Mouse (Mus musculus): ENCODE results near the gene Klf17. TPM values are rescaled to one million over a fixed set of nuclear protein-coding genes. Genes with fewer than 3 reads are reported as not detected.
A peak's percentile ranks its signal among the peaks of the same experiment; 100 is the strongest.
"Not testable (repeated sequence)": the region's sequence is repeated elsewhere in the genome, so short reads cannot be mapped to it uniquely, and the experiment has no call there.

The Klf17 gene
- polyA plus RNA-seq, 1 experiment = not detected

GRCm38 (mm10) chr4:117770935-117771334, 5.5 kb upstream of the Klf17 start:
- 22% methylated on average over 5 of the region's 5 CpGs for WGBS
- peak; percentile 51 for DNase-seq
- Histone ChIP-seq H3K4me3 (replicated peaks; ENCODE audit: extremely low read depth, low read depth, low read length) (no peak overlapping the region), H3K4me1 (ENCODE audit: control insufficient read depth, insufficient read depth, low read length) (no peaks in the 10 kb centered on the region)
- no peak for TF ChIP-seq POLR2A (IDR thresholded peaks at IDR 0.05; ENCODE audit: borderline replicate concordance, extremely low read depth, low read depth, low read length)
- no peak for TF ChIP-seq CTCF (IDR thresholded peaks at IDR 0.05; ENCODE audit: insufficient read depth, low read length)

- TF ChIP-seq POLR2A (IDR thresholded peaks at IDR 0.05; ENCODE audit: borderline replicate concordance, extremely low read depth, low read depth, low read length) (no peak), CTCF (IDR thresholded peaks at IDR 0.05; ENCODE audit: insufficient read depth, low read length) (no peak)
- no peak overlapping the region for H3K4me3 ChIP-seq (replicated peaks; ENCODE audit: extremely low read depth, low read depth, low read length)
- no peaks in the 10 kb centered on the region for H3K4me1 ChIP-seq (ENCODE audit: control insufficient read depth, insufficient read depth, low read length)
- 87% methylated on average over 5 of the region's 5 CpGs for WGBS
- no peak for DNase-seq
Measured at GRCm38 (mm10) chr4:117760151-117760550, 5.3 kb downstream of the Klf17 start.

DNA sequence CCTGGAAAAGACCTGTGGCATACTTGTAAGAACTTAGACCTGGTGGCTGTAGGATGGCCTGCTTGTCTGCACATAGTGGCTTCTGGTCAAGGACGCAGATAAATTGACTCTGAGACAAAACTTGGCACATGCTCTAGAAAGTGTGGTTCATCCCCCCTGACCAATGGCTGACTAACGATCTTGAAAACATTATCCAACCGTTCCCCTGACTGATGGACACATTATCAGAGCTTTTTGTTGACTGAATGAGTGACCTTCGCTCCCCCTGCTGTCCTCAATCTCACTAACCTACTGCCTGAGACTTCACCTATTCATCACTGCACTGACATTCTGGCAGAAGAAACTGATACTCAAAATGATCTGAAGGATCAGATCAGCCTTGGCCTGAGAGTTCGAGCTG, 13.0 kb downstream of the Klf17 start:
- WGBS = 44% methylated on average over 5 of the region's 5 CpGs
- H3K4me1 ChIP-seq (ENCODE audit: control insufficient read depth, insufficient read depth, low read length); DNase-seq; H3K4me3 ChIP-seq (replicated peaks; ENCODE audit: extremely low read depth, low read depth, low read length): not testable (repeated sequence)

- H3K4me1 ChIP-seq (ENCODE audit: control insufficient read depth, insufficient read depth, low read length) = no peaks in the 10 kb centered on the region
- no peak overlapping the region for H3K4me3 ChIP-seq (replicated peaks; ENCODE audit: extremely low read depth, low read depth, low read length)
- DNase-seq = no peak
- peak; percentile 49; the same call in 1 of the 2 replicates for TF ChIP-seq CTCF (IDR thresholded peaks at IDR 0.05; ENCODE audit: insufficient read depth, low read length)
- TF ChIP-seq POLR2A (IDR thresholded peaks at IDR 0.05; ENCODE audit: borderline replicate concordance, extremely low read depth, low read depth, low read length) = no peak
- WGBS = 56% methylated on average over 8 of the region's 8 CpGs
Measured at GRCm38 (mm10) chr4:117737559-117737958, 27.9 kb downstream of the Klf17 start.

GRCm38 (mm10) chr4:117731926-117732325, 33.5 kb downstream of the Klf17 start:
- Histone ChIP-seq H3K4me3 (replicated peaks; ENCODE audit: extremely low read depth, low read depth, low read length) (no peak overlapping the region), H3K4me1 (ENCODE audit: control insufficient read depth, insufficient read depth, low read length) (no peaks in the 10 kb centered on the region)
- 66% methylated on average over 3 of the region's 3 CpGs for WGBS
- TF ChIP-seq POLR2A (IDR thresholded peaks at IDR 0.05; ENCODE audit: borderline replicate concordance, extremely low read depth, low read depth, low read length) (no peak), CTCF (IDR thresholded peaks at IDR 0.05; ENCODE audit: insufficient read depth, low read length) (no peak)
- DNase-seq = no peak

GRCm38 (mm10) chr4:117724112-117724511, 41.3 kb downstream of the Klf17 start, which contains the start of gene Gm12845:
Gene Gm12845, plus strand, starts transcription at chr4:117724412.
- no peak within 1 kb of the TSS for H3K4me3 ChIP-seq (replicated peaks; ENCODE audit: extremely low read depth, low read depth, low read length)
- no peak for TF ChIP-seq POLR2A (IDR thresholded peaks at IDR 0.05; ENCODE audit: borderline replicate concordance, extremely low read depth, low read depth, low read length)
- TF ChIP-seq CTCF (IDR thresholded peaks at IDR 0.05; ENCODE audit: insufficient read depth, low read length) = no peak
- H3K4me1 ChIP-seq (ENCODE audit: control insufficient read depth, insufficient read depth, low read length) = no peaks in the 10 kb centered on the region
- DNase-seq = no peak
- 76% methylated on average over 1 of the region's 1 CpGs for WGBS

- no peak for DNase-seq
- Histone ChIP-seq H3K4me1 (ENCODE audit: control insufficient read depth, insufficient read depth, low read length) (no peaks in the 10 kb centered on the region), H3K4me3 (replicated peaks; ENCODE audit: extremely low read depth, low read depth, low read length) (no peak overlapping the region)
- WGBS = 66% methylated on average over 6 of the region's 6 CpGs
- TF ChIP-seq CTCF (IDR thresholded peaks at IDR 0.05; ENCODE audit: insufficient read depth, low read length) (no peak), POLR2A (IDR thresholded peaks at IDR 0.05; ENCODE audit: borderline replicate concordance, extremely low read depth, low read depth, low read length) (no peak)
Measured at GRCm38 (mm10) chr4:117713303-117714098, 51.9 kb downstream of the Klf17 start.

DNA sequence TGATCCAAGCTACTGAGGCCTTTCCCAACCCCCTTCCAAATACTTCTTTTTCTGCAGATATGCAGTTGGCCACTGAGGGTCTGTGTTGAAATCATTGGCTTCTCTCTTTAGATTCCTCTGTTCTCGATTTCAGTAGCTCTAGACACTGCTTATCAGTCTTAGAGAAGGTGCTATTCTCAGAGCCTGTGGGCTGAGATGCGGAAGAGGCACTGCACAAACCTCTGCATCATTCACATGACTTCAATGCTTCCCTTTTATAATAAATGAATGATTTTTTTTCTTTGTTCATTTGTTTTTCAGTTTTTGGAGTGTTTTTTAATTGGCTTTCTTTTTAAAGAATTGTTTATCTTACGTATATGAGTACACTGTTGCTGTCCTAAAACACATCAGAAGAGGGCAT, 53.1 kb downstream of the Klf17 start:
- H3K4me1 ChIP-seq (ENCODE audit: control insufficient read depth, insufficient read depth, low read length) = no peaks in the 10 kb centered on the region
- no peak for DNase-seq
- 67% methylated on average over 3 of the region's 3 CpGs for WGBS
- TF ChIP-seq POLR2A (IDR thresholded peaks at IDR 0.05; ENCODE audit: borderline replicate concordance, extremely low read depth, low read depth, low read length) (no peak), CTCF (IDR thresholded peaks at IDR 0.05; ENCODE audit: insufficient read depth, low read length) (no peak)
- no peak overlapping the region for H3K4me3 ChIP-seq (replicated peaks; ENCODE audit: extremely low read depth, low read depth, low read length)

- H3K4me3 ChIP-seq (replicated peaks; ENCODE audit: extremely low read depth, low read depth, low read length) = no peak overlapping the region
- 58% methylated on average over 3 of the region's 3 CpGs for WGBS
- H3K4me1 ChIP-seq (ENCODE audit: control insufficient read depth, insufficient read depth, low read length) = no peaks in the 10 kb centered on the region
- TF ChIP-seq POLR2A (IDR thresholded peaks at IDR 0.05; ENCODE audit: borderline replicate concordance, extremely low read depth, low read depth, low read length) = no peak
- no peak for TF ChIP-seq CTCF (IDR thresholded peaks at IDR 0.05; ENCODE audit: insufficient read depth, low read length)
- no peak for DNase-seq
Measured at GRCm38 (mm10) chr4:117708780-117709550, 56.5 kb downstream of the Klf17 start.

Other genes starting within 250 kb of the Klf17 start
- gene Eri3, start 215.3 kb downstream of the Klf17 start, polyA plus RNA-seq (2012; rRNA removed) = 74.3 and 82.4 TPM in 2 replicates
- 18.8 and 23.5 TPM in 2 replicates for gene Dmap1, start 83.4 kb downstream of the Klf17 start, polyA plus RNA-seq (2012; rRNA removed)
- gene Gm12845, start 41.2 kb downstream of the Klf17 start, polyA plus RNA-seq (2012; rRNA removed) = not detected in 2 replicates
- gene Slc6a9, start 68.9 kb upstream of the Klf17 start, polyA plus RNA-seq (2012; rRNA removed) = 77.6 and 84.6 TPM in 2 replicates
- 15.4 and 15.8 TPM in 2 replicates for gene Ccdc24, start 106.9 kb upstream of the Klf17 start, polyA plus RNA-seq (2012; rRNA removed)
- gene B4galt2, start 117.8 kb upstream of the Klf17 start, polyA plus RNA-seq (2012; rRNA removed) = 22.3 and 23.4 TPM in 2 replicates
- gene Atp6v0b, start 121.7 kb upstream of the Klf17 start, polyA plus RNA-seq (2012; rRNA removed) = 452 and 484 TPM in 2 replicates
- 10.7 and 11.5 TPM in 2 replicates for gene Dph2, start 126.4 kb upstream of the Klf17 start, polyA plus RNA-seq (2012; rRNA removed)
- gene Ipo13, start 149.4 kb upstream of the Klf17 start, polyA plus RNA-seq (2012; rRNA removed) = 82.2 and 93.8 TPM in 2 replicates
- gene Artn, start 164.1 kb upstream of the Klf17 start, polyA plus RNA-seq (2012; rRNA removed) = 2.7 and 3.8 TPM in 2 replicates

All from lung, adult 2 months (tissue).